Mouse (Mus musculus): Measurements from ENCODE around the gene Ccdc62. TPM values are rescaled to one million over a fixed set of nuclear protein-coding genes. Genes with fewer than 3 reads are reported as not detected.

The Ccdc62 gene
- 7.0 and 7.4 TPM in 2 replicates for polyA plus RNA-seq (2015; fragmentation: Nextera tagmentation; extraction: Ambion mirVana)

- peaks cover 4% of the 10 kb centered on the region for H3K4me1 ChIP-seq
- WGBS, result under 1% methylated on average over 56 of the region's 56 CpGs
- H3K4me3 ChIP-seq, result peak within 1 kb of the TSS; percentile 71
- no peaks in the 10 kb centered on the region for H3K9me3 ChIP-seq
- H3K27me3 ChIP-seq, result no peaks in the 10 kb centered on the region
- peak within 1 kb of the TSS; percentile 85 for H3K27ac ChIP-seq
- peak within 1 kb of the TSS; percentile 91 for H3K9ac ChIP-seq
- peak within 1 kb of the TSS; percentile 70 for H3K4me2 ChIP-seq (replicated peaks)
- H3K36me3 ChIP-seq, result peaks cover 39% of the 10 kb centered on the region
- ATAC-seq (ENCODE audit: low FRiP score, low read depth), result peak; percentile 98
Observed at GRCm38 (mm10) chr5:123930508-123930989, at the start of gene Ccdc62. Ccdc62 (plus strand) TSS chr5:123930679.

GRCm38 (mm10) chr5:123880778-123881177 is 49.7 kb upstream of the Ccdc62 start:
- H3K27ac ChIP-seq, result no peak overlapping the region
- no peak overlapping the region for H3K4me3 ChIP-seq
- H3K36me3 ChIP-seq, result no peaks in the 10 kb centered on the region
- no peaks in the 10 kb centered on the region for H3K9me3 ChIP-seq
- peaks cover 34% of the 10 kb centered on the region for H3K4me1 ChIP-seq
- H3K9ac ChIP-seq, result no peak overlapping the region
- no peak overlapping the region for H3K4me2 ChIP-seq (replicated peaks)
- 85% methylated on average over 13 of the region's 14 CpGs for WGBS
- H3K27me3 ChIP-seq, result no peaks in the 10 kb centered on the region
- no peak for ATAC-seq (ENCODE audit: low FRiP score, low read depth)

GRCm38 (mm10) chr5:123883891-123884290 is 46.6 kb upstream of the Ccdc62 start:
- no peaks in the 10 kb centered on the region for H3K36me3 ChIP-seq
- H3K4me2 ChIP-seq (replicated peaks), result no peak overlapping the region
- ATAC-seq (ENCODE audit: low FRiP score, low read depth), result no peak
- H3K9me3 ChIP-seq, result no peaks in the 10 kb centered on the region
- no peak overlapping the region for H3K9ac ChIP-seq
- H3K4me3 ChIP-seq, result no peak overlapping the region
- peaks cover 14% of the 10 kb centered on the region for H3K4me1 ChIP-seq
- 83% methylated on average over 7 of the region's 7 CpGs for WGBS
- no peaks in the 10 kb centered on the region for H3K27me3 ChIP-seq
- H3K27ac ChIP-seq, result no peak overlapping the region

GRCm38 (mm10) chr5:123884332-123884731 is 46.1 kb upstream of the Ccdc62 start:
- Histone ChIP-seq H3K4me2 (replicated peaks) (no peak overlapping the region), H3K27ac (no peak overlapping the region)

GRCm38 (mm10) chr5:123886365-123886764 is 44.1 kb upstream of the Ccdc62 start:
- no peak overlapping the region for H3K4me2 ChIP-seq (replicated peaks)
- H3K27ac ChIP-seq, result no peak overlapping the region
- no peaks in the 10 kb centered on the region for H3K27me3 ChIP-seq
- H3K9me3 ChIP-seq, result no peaks in the 10 kb centered on the region
- no peak overlapping the region for H3K4me3 ChIP-seq
- WGBS, result 82% methylated on average over 3 of the region's 3 CpGs
- no peak for ATAC-seq (ENCODE audit: low FRiP score, low read depth)
- no peaks in the 10 kb centered on the region for H3K36me3 ChIP-seq
- H3K4me1 ChIP-seq, result no peaks in the 10 kb centered on the region
- no peak overlapping the region for H3K9ac ChIP-seq

More at GRCm38 (mm10) chr5:123884332-123884731, 46.1 kb upstream of the Ccdc62 start:
- Histone ChIP-seq H3K4me3 (no peak overlapping the region), H3K27me3 (no peaks in the 10 kb centered on the region), H3K4me1 (peaks cover 10% of the 10 kb centered on the region), H3K9me3 (no peaks in the 10 kb centered on the region), H3K36me3 (no peaks in the 10 kb centered on the region), H3K9ac (no peak overlapping the region)
- ATAC-seq (ENCODE audit: low FRiP score, low read depth), result no peak
- 76% methylated on average over 10 of the region's 10 CpGs for WGBS

GRCm38 (mm10) chr5:123890312-123890711 is 40.2 kb upstream of the Ccdc62 start:
- no peak overlapping the region for H3K9ac ChIP-seq
- no peaks in the 10 kb centered on the region for H3K9me3 ChIP-seq
- no peak overlapping the region for H3K4me3 ChIP-seq
- H3K36me3 ChIP-seq, result no peaks in the 10 kb centered on the region
- WGBS, result 86% methylated on average over 2 of the region's 2 CpGs
- no peaks in the 10 kb centered on the region for H3K27me3 ChIP-seq
- no peaks in the 10 kb centered on the region for H3K4me1 ChIP-seq
- H3K27ac ChIP-seq, result no peak overlapping the region
- H3K4me2 ChIP-seq (replicated peaks), result no peak overlapping the region
- no peak for ATAC-seq (ENCODE audit: low FRiP score, low read depth)

GRCm38 (mm10) chr5:123890987-123891386 is 39.5 kb upstream of the Ccdc62 start:
- Histone ChIP-seq H3K9ac (no peak overlapping the region), H3K9me3 (no peaks in the 10 kb centered on the region), H3K4me1 (peaks cover 3% of the 10 kb centered on the region; the same call in 1 of the 2 replicates), H3K27me3 (no peaks in the 10 kb centered on the region), H3K4me3 (no peak overlapping the region), H3K36me3 (no peaks in the 10 kb centered on the region), H3K4me2 (replicated peaks) (no peak overlapping the region), H3K27ac (no peak overlapping the region)
- no peak for ATAC-seq (ENCODE audit: low FRiP score, low read depth)
- 82% methylated on average over 5 of the region's 5 CpGs for WGBS

GRCm38 (mm10) chr5:123891669-123892068 is 38.8 kb upstream of the Ccdc62 start:
- H3K27me3 ChIP-seq, result no peaks in the 10 kb centered on the region
- no peak overlapping the region for H3K27ac ChIP-seq
- H3K4me1 ChIP-seq, result peaks cover 3% of the 10 kb centered on the region; the same call in 1 of the 2 replicates
- H3K9ac ChIP-seq, result no peak overlapping the region
- no peak overlapping the region for H3K4me3 ChIP-seq
- H3K36me3 ChIP-seq, result no peaks in the 10 kb centered on the region
- no peaks in the 10 kb centered on the region for H3K9me3 ChIP-seq
- ATAC-seq (ENCODE audit: low FRiP score, low read depth), result no peak
- WGBS, result 47% methylated on average over 6 of the region's 6 CpGs
- H3K4me2 ChIP-seq (replicated peaks), result no peak overlapping the region

GRCm38 (mm10) chr5:123893520-123893919 is 37.0 kb upstream of the Ccdc62 start:
- Histone ChIP-seq H3K4me3 (no peak overlapping the region), H3K27ac (no peak overlapping the region), H3K27me3 (no peaks in the 10 kb centered on the region), H3K36me3 (no peaks in the 10 kb centered on the region), H3K9me3 (no peaks in the 10 kb centered on the region), H3K9ac (no peak overlapping the region), H3K4me1 (peaks cover 3% of the 10 kb centered on the region; the same call in 1 of the 2 replicates), H3K4me2 (replicated peaks) (no peak overlapping the region)
- ATAC-seq (ENCODE audit: low FRiP score, low read depth), result no peak
- 88% methylated on average over 5 of the region's 5 CpGs for WGBS

GRCm38 (mm10) chr5:123896395-123896794 is 34.1 kb upstream of the Ccdc62 start:
- Histone ChIP-seq H3K4me2 (replicated peaks) (no peak overlapping the region), H3K27ac (no peak overlapping the region), H3K4me1 (peaks cover 3% of the 10 kb centered on the region; the same call in 1 of the 2 replicates), H3K9me3 (no peaks in the 10 kb centered on the region), H3K4me3 (no peak overlapping the region), H3K9ac (no peak overlapping the region), H3K36me3 (no peaks in the 10 kb centered on the region), H3K27me3 (no peaks in the 10 kb centered on the region)
- whole genome bisulfite sequencing, result 75% methylated on average over 11 of the region's 11 CpGs
- ATAC-seq (ENCODE audit: low FRiP score, low read depth), result no peak

GRCm38 (mm10) chr5:123897352-123897751 is 33.1 kb upstream of the Ccdc62 start:
- no peak overlapping the region for H3K4me3 ChIP-seq
- H3K27ac ChIP-seq, result no peak overlapping the region
- no peak overlapping the region for H3K9ac ChIP-seq
- ATAC-seq (ENCODE audit: low FRiP score, low read depth), result no peak
- WGBS, result 83% methylated on average over 13 of the region's 13 CpGs
- no peaks in the 10 kb centered on the region for H3K27me3 ChIP-seq
- no peak overlapping the region for H3K4me2 ChIP-seq (replicated peaks)
- peaks cover 3% of the 10 kb centered on the region; the same call in 1 of the 2 replicates for H3K4me1 ChIP-seq
- no peaks in the 10 kb centered on the region for H3K36me3 ChIP-seq
- H3K9me3 ChIP-seq, result no peaks in the 10 kb centered on the region

GRCm38 (mm10) chr5:123904059-123904672 is 26.3 kb upstream of the Ccdc62 start:
- no peak overlapping the region for H3K9ac ChIP-seq
- WGBS, result 71% methylated on average over 11 of the region's 11 CpGs

More at GRCm38 (mm10) chr5:123904059-123904672, 26.3 kb upstream of the Ccdc62 start:
- no peak overlapping the region for H3K4me3 ChIP-seq
- no peak overlapping the region for H3K4me2 ChIP-seq (replicated peaks)
- peaks cover 10% of the 10 kb centered on the region for H3K36me3 ChIP-seq
- peaks cover 16% of the 10 kb centered on the region for H3K4me1 ChIP-seq
- no peaks in the 10 kb centered on the region for H3K9me3 ChIP-seq
- H3K27me3 ChIP-seq, result no peaks in the 10 kb centered on the region
- no peak overlapping the region for H3K27ac ChIP-seq
- ATAC-seq (ENCODE audit: low FRiP score, low read depth), result no peak

Data from limb, embryonic 13.5 days (tissue).